Mouse (Mus musculus): ENCODE measurements around the gene Pde4d. TPM values are rescaled to one million over a fixed set of nuclear protein-coding genes. Genes with fewer than 3 reads are reported as not detected.

Pde4d gene
- total and polyA plus RNA-seq, 2 experiments from 2014 or later: 19.0 to 103 TPM

DNA sequence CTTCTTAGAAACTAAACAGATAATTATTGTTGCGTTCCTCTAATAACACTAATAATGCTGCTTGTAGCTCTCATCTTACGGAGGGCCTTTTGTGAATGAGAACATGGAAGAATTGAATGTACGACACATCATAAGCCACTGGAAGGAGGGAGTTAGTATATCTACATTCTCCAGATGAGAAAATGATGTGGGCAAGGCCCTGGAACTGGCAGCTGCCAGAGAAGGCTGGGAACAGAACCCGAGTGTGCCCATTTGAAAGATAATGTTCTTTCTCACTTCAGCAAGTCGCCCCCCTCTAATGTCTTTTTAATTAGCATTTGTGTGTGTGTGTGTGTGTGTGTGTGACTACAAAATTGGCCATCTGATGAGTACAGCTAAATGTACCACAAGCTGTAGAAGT, 1240.8 kb downstream of the Pde4d start:
- no peak overlapping the region for H3K4me2 ChIP-seq (ENCODE audit: low read depth, low read length, poor library complexity, severe bottlenecking)
- no peaks in the 10 kb centered on the region for H3K27me3 ChIP-seq (ENCODE audit: insufficient read depth, low read length)
- 0 out of 2 replicates have a peak, but pooled peaks cover 4% of the 10 kb centered on the region for H3K4me1 ChIP-seq (ENCODE audit: insufficient read depth, low read length)
- DNase-seq (ENCODE audit: low spot score) (no peak), ATAC-seq (ENCODE audit: low FRiP score) (no peak)
- no peak for TF ChIP-seq CTCF (IDR thresholded peaks at IDR 0.05)
- no peak overlapping the region for H3K4me3 ChIP-seq (ENCODE audit: low read depth, low read length)
- WGBS: 89% methylated on average over 5 of the region's 5 CpGs
- no peaks in the 10 kb centered on the region for H3K9me3 ChIP-seq (ENCODE audit: low read length)
- H3K36me3 ChIP-seq (ENCODE audit: insufficient read depth, low read length): no peaks in the 10 kb centered on the region
- H3K27ac ChIP-seq (ENCODE audit: low read depth, low read length): no peak overlapping the region
- H3K9ac ChIP-seq (replicated peaks; ENCODE audit: low read length, poor library complexity, severe bottlenecking): no peak overlapping the region

DNA sequence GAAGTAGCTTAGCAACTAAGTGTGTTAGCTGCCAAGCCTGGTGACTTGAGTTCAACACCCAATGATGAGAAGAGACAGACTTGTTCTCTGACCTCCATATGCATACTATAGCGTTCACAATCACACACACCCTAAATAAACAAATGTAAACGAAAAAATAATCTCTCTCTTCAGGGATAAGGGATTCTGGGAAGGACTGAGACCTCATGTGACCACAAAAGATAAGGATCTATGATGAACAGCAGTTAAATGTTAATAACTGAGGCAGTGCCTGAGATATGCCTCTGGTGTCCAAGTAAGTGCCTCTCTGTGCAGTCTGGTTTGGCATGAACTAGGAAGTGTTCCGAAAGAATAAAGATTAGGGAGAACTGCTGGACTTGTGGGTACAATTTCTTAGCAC, 1243.1 kb downstream of the Pde4d start:
- H3K27ac ChIP-seq (ENCODE audit: low read depth, low read length): no peak overlapping the region
- no peaks in the 10 kb centered on the region for H3K27me3 ChIP-seq (ENCODE audit: insufficient read depth, low read length)
- no peak for DNase-seq (ENCODE audit: low spot score)
- H3K9ac ChIP-seq (replicated peaks; ENCODE audit: low read length, poor library complexity, severe bottlenecking): no peak overlapping the region
- no peaks in the 10 kb centered on the region for H3K4me1 ChIP-seq (ENCODE audit: insufficient read depth, low read length)
- H3K36me3 ChIP-seq (ENCODE audit: insufficient read depth, low read length): no peaks in the 10 kb centered on the region
- no peaks in the 10 kb centered on the region for H3K9me3 ChIP-seq (ENCODE audit: low read length)
- WGBS: 67% methylated on average over 3 of the region's 3 CpGs
- TF ChIP-seq CTCF (IDR thresholded peaks at IDR 0.05): no peak
- no peak overlapping the region for H3K4me3 ChIP-seq (ENCODE audit: low read depth, low read length)
- ATAC-seq (ENCODE audit: low FRiP score): no peak
- no peak overlapping the region for H3K4me2 ChIP-seq (ENCODE audit: low read depth, low read length, poor library complexity, severe bottlenecking)

DNA sequence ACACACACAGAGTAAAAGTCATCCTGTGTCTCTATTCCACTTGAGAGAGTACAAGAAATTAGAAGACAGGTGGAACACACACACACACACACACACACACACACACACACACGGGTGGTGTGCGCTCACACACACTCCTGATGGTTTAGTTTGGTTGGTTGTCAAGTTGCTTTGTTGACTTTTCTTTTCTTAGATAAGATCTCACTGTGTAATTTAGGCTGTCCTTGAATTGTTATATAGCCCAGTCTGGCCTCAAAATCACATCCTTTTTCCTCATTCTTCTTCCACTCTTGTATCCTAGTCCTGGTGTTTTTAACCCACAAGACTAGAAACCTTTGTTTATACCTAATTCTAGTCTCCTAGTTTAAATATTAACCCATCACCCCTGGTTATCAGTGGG, 1244.0 kb downstream of the Pde4d start:
- Histone ChIP-seq H3K9ac (replicated peaks; ENCODE audit: low read length, poor library complexity, severe bottlenecking) (no peak overlapping the region), H3K27ac (ENCODE audit: low read depth, low read length) (no peak overlapping the region), H3K36me3 (ENCODE audit: insufficient read depth, low read length) (no peaks in the 10 kb centered on the region), H3K9me3 (ENCODE audit: low read length) (no peaks in the 10 kb centered on the region), H3K27me3 (ENCODE audit: insufficient read depth, low read length) (no peaks in the 10 kb centered on the region), H3K4me1 (ENCODE audit: insufficient read depth, low read length) (no peaks in the 10 kb centered on the region), H3K4me3 (ENCODE audit: low read depth, low read length) (no peak overlapping the region), H3K4me2 (ENCODE audit: low read depth, low read length, poor library complexity, severe bottlenecking) (no peak overlapping the region)
- TF ChIP-seq CTCF (IDR thresholded peaks at IDR 0.05): no peak
- ATAC-seq (ENCODE audit: low FRiP score) (no peak), DNase-seq (ENCODE audit: low spot score) (no peak)
- 91% methylated on average over 2 of the region's 2 CpGs for WGBS

DNA sequence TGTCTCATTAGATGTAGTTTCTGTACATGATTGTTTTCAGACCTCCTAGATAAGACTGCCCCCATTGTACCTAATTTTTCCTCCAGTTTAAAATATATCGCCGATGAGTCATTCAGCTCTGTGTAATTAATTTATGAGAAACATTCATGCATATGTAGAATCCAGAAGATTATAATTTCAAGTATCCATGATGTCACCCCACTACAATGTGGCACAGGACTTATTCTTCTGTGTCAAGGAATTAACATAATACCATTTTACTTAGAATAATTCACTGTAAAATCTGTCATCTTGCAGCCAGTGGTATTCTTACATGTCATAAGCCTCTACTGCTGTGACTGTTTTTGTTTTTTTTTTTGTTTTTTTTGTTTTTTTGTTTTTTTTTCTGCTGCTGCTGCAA, 1244.5 kb downstream of the Pde4d start:
- Histone ChIP-seq H3K36me3 (ENCODE audit: insufficient read depth, low read length) (no peaks in the 10 kb centered on the region), H3K4me2 (ENCODE audit: low read depth, low read length, poor library complexity, severe bottlenecking) (no peak overlapping the region), H3K4me1 (ENCODE audit: insufficient read depth, low read length) (no peaks in the 10 kb centered on the region), H3K9me3 (ENCODE audit: low read length) (no peaks in the 10 kb centered on the region), H3K4me3 (ENCODE audit: low read depth, low read length) (no peak overlapping the region), H3K27me3 (ENCODE audit: insufficient read depth, low read length) (no peaks in the 10 kb centered on the region), H3K27ac (ENCODE audit: low read depth, low read length) (no peak overlapping the region), H3K9ac (replicated peaks; ENCODE audit: low read length, poor library complexity, severe bottlenecking) (no peak overlapping the region)
- WGBS: 70% methylated on average over 2 of the region's 2 CpGs
- DNase-seq (ENCODE audit: low spot score): no peak
- no peak for ATAC-seq (ENCODE audit: low FRiP score)
- TF ChIP-seq CTCF (IDR thresholded peaks at IDR 0.05): no peak

DNA sequence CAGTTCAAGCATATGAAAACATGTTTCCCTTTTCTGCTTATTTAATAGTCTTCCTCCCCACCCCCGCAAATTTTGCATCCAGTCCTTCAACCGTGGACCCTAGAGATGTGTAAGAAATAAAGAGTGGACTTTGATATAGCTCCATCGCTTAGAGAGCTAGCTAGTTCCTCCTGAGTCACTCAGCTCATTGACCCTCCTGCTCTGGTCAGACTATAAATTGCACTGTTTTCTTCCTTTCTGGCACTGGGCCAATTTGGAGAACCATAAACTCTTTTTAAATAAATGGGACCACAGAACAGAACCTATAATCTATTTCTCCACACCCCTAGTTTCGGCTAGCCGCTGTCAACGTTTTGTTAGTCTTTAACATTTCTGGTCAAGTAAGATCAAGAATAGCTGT, 1245.3 kb downstream of the Pde4d start:
- Histone ChIP-seq H3K27ac (ENCODE audit: low read depth, low read length) (no peak overlapping the region), H3K4me3 (ENCODE audit: low read depth, low read length) (no peak overlapping the region), H3K9ac (replicated peaks; ENCODE audit: low read length, poor library complexity, severe bottlenecking) (no peak overlapping the region), H3K27me3 (ENCODE audit: insufficient read depth, low read length) (no peaks in the 10 kb centered on the region), H3K36me3 (ENCODE audit: insufficient read depth, low read length) (no peaks in the 10 kb centered on the region), H3K9me3 (ENCODE audit: low read length) (no peaks in the 10 kb centered on the region), H3K4me2 (ENCODE audit: low read depth, low read length, poor library complexity, severe bottlenecking) (no peak overlapping the region), H3K4me1 (ENCODE audit: insufficient read depth, low read length) (no peaks in the 10 kb centered on the region)
- TF ChIP-seq CTCF (IDR thresholded peaks at IDR 0.05): no peak
- WGBS: 80% methylated on average over 6 of the region's 6 CpGs
- no peak for ATAC-seq (ENCODE audit: low FRiP score)
- no peak for DNase-seq (ENCODE audit: low spot score)

DNA sequence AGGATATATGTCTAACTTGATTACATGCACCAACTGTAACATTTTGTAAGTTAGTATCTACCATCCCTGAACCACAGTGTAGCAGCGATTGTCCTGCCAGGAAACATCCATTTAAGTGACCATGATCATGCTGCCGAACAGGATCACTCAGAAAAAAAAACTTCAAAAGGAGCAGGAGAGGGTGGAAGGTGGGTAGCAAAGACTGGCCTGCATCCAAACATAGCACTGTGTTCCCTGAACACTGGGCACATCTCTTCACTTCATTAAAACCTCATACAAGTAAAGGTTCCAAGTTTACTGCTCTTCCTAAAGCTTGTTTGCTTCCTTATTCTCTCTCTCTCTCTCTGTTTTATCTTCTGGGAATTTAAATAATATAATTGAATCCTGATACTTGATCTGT, 1256.4 kb downstream of the Pde4d start:
- Histone ChIP-seq H3K9ac (replicated peaks; ENCODE audit: low read length, poor library complexity, severe bottlenecking) (no peak overlapping the region), H3K4me1 (ENCODE audit: insufficient read depth, low read length) (no peaks in the 10 kb centered on the region), H3K4me2 (ENCODE audit: low read depth, low read length, poor library complexity, severe bottlenecking) (no peak overlapping the region), H3K27me3 (ENCODE audit: insufficient read depth, low read length) (no peaks in the 10 kb centered on the region), H3K4me3 (ENCODE audit: low read depth, low read length) (no peak overlapping the region), H3K27ac (ENCODE audit: low read depth, low read length) (no peak overlapping the region), H3K36me3 (ENCODE audit: insufficient read depth, low read length) (no peaks in the 10 kb centered on the region), H3K9me3 (ENCODE audit: low read length) (no peaks in the 10 kb centered on the region)
- TF ChIP-seq CTCF (IDR thresholded peaks at IDR 0.05): no peak
- DNase-seq (ENCODE audit: low spot score) (no peak), ATAC-seq (ENCODE audit: low FRiP score) (no peak)
- WGBS: 27% methylated on average over 2 of the region's 2 CpGs
